Mouse (Mus musculus) kidney, embryonic 14.5 days (tissue): Measurements from ENCODE around the gene Zglp1. TPM values are rescaled to one million over a fixed set of nuclear protein-coding genes. Genes with fewer than 3 reads are reported as not detected.

Experiments
- ATAC-seq: fragments of 200-750 bp; cut with Nextera tagmentation; 2 replicates; pipeline ENCODE4 v1.8.0; 2017; ENCODE audit warnings: moderate number of reproducible peaks, mild to moderate bottlenecking, moderate TSS enrichment, moderate library complexity; ENCODE audit not compliant: low FRiP score, low TSS enrichment
- H3K27ac ChIP-seq: fragments of 300-500 bp; sonication (generic); 2 replicates; pipeline ENCODE4 v1.5.1; 2014; ENCODE audit warnings: low read depth, mild to moderate bottlenecking, low read length, moderate library complexity, mixed read lengths
- H3K27me3 ChIP-seq: fragments of 300-500 bp; sonication (generic); 2 replicates; pipeline ENCODE4 v1.6.1; 2014; ENCODE audit warnings: mild to moderate bottlenecking, low read length; ENCODE audit not compliant: control insufficient read depth, insufficient read depth
- H3K36me3 ChIP-seq: fragments of 300-500 bp; sonication (generic); 2 replicates; pipeline ENCODE4 v1.6.1; 2014; ENCODE audit warnings: low read length, mixed read lengths; ENCODE audit not compliant: control insufficient read depth, insufficient read depth
- H3K4me1 ChIP-seq: fragments of 300-500 bp; sonication (generic); 2 replicates; pipeline ENCODE4 v1.6.1; 2014; ENCODE audit warnings: low read length, mixed read lengths; ENCODE audit not compliant: control insufficient read depth, insufficient read depth
- H3K4me2 ChIP-seq: fragments of 300-500 bp; sonication (generic); replicated peaks from 2 replicates; pipeline ENCODE4 v1.6.1; 2014; ENCODE audit warnings: low read depth, mild to moderate bottlenecking, low read length
- H3K4me3 ChIP-seq: fragments of 300-500 bp; sonication (generic); 2 replicates; pipeline ENCODE4 v1.5.1; 2014; ENCODE audit warnings: mild to moderate bottlenecking, low read length
- H3K9ac ChIP-seq: fragments of 300-500 bp; sonication (generic); 2 replicates; pipeline ENCODE4 v1.6.1; 2014; ENCODE audit warnings: low read depth, mild to moderate bottlenecking, low read length, moderate library complexity
- H3K9me3 ChIP-seq: fragments of 300-500 bp; sonication (generic); 2 replicates; pipeline ENCODE4 v1.6.1; 2016; ENCODE audit warnings: low read length; ENCODE audit not compliant: control insufficient read depth
- WGBS: fragments of 180-500 bp; shearing (Covaris S2); extraction: QIAGEN DNeasy Blood & Tissue Kit; methylation state at CpG from one replicate; pipeline ENCODE4 v1.1.7; 2014; 5-methylcytosine and 5-hydroxymethylcytosine counted together
- microRNA counts: library from miRNA; unstranded; fragments of <30 nt; microRNA quantifications from one replicate; lab custom pipeline; 2017
- microRNA-seq: library from miRNA; unstranded; fragments of <30 nt; microRNA quantifications from one replicate; pipeline ENCODE4, GENCODE M21; 2016
- polyA plus RNA-seq: library from polyadenylated mRNA; unstranded; fragments of >200 nt; fragmentation: Nextera tagmentation; extraction: Ambion mirVana; gene quantifications from 2 replicates; pipeline ENCODE4 v1.2.1, GENCODE M21; 2014

Gene Zglp1
- polyA plus RNA-seq, 1 experiment from 2014 or later, result not detected

DNA sequence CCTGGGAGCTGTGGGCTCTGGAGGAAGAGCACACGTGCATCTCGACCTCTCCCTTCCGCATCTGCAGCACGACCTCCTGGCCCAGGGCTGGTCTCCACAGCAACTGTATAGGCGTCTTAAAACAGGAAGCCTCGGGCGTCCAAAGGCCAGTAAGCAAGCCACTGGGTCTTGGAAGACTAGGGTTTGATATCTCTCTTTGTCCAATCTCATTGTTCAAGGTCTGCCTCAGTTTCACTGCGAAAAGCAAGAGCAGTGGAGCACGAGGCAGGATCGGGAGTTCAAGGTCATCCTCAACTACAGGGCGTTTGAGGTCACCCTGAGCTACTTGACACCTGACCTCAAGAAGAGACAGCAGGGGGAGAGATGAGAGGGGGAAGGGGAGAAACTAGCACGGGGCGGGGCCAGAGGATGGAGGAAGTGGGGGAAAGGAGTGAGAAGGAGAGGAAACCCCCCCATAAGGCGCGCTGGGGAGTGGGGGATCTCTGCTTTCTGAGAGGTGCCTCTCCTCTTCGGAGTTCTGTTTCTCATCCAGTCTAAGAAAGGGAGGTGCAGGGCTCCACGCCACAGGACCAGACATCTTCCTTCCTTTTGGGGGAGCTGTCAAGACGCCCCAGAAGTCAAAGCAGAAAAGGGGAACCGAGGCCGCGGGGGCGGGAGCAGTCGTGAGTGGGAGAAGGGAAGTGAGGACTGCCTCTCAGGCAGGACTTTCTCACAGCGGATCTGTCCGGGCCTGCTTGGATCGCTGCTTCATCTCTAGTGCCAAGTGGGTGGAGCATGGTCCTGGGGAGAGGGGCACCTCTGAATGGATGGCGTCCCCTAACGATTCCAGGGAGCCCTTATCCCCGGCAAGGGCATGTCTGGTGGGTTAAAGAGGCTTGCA lies 52.0 kb downstream of the Zglp1 start:
- peak; percentile 56 for ATAC-seq
- 1% methylated on average over 29 of the region's 29 CpGs for WGBS
- H3K9me3 ChIP-seq, result no peaks in the 10 kb centered on the region
- peak overlapping the region; percentile 44; the same call in 1 of the 2 replicates for H3K9ac ChIP-seq
- H3K4me1 ChIP-seq, result peaks cover 14% of the 10 kb centered on the region; the same call in 1 of the 2 replicates
- no peaks in the 10 kb centered on the region for H3K36me3 ChIP-seq
- peak overlapping the region; percentile 42 for H3K4me3 ChIP-seq
- H3K4me2 ChIP-seq, result peak overlapping the region; percentile 69
- peak overlapping the region; percentile 1; the same call in 1 of the 2 replicates for H3K27ac ChIP-seq
- H3K27me3 ChIP-seq, result peaks cover 31% of the 10 kb centered on the region

MicroRNAs within 50 kb of the gene (microRNA counts, 519-probe panel; counts per million panel counts)
- microRNA mmu-miR-1900 (lab: Ali Mortazavi, UCI), result 5,179 counts per million, percentile 45 among the panel's probes with 10 or more counts

Small RNA genes lying within 50 kb of the gene (microRNA-seq; reads per million reads assigned to microRNA genes)
- gene Mir1900 (not detected), gene Mir7082 (0.84 reads per million)

Other genes with a start within 250 kb of the Zglp1 start
- not detected in 2 replicates for gene Rdh8, start 248.6 kb downstream of the Zglp1 start, polyA plus RNA-seq
- 6.1 and 7.8 TPM in 2 replicates for gene A230050P20Rik, start 198.5 kb downstream of the Zglp1 start, polyA plus RNA-seq
- 2.0 and 2.2 TPM in 2 replicates for gene Angptl6, start 187.4 kb downstream of the Zglp1 start, polyA plus RNA-seq
- 82.3 and 90.0 TPM in 2 replicates for gene Ppan, start 178.9 kb downstream of the Zglp1 start, polyA plus RNA-seq
- 327 and 329 TPM in 2 replicates for gene Eif3g, start 168.5 kb downstream of the Zglp1 start, polyA plus RNA-seq
- gene Dnmt1, start 107.2 kb downstream of the Zglp1 start, polyA plus RNA-seq, result 71.8 and 87.1 TPM in 2 replicates
- 26.7 and 36.1 TPM in 2 replicates for gene S1pr2, start 90.3 kb downstream of the Zglp1 start, polyA plus RNA-seq
- gene Mrpl4, start 64.4 kb downstream of the Zglp1 start, polyA plus RNA-seq, result 145 and 146 TPM in 2 replicates
- gene Icam1, start 51.1 kb downstream of the Zglp1 start, polyA plus RNA-seq, result 7.1 and 10.3 TPM in 2 replicates
- 0.45 and 0.49 TPM in 2 replicates for gene Icam4, start 37.7 kb downstream of the Zglp1 start, polyA plus RNA-seq
- gene Icam5, start 35.0 kb downstream of the Zglp1 start, polyA plus RNA-seq, result 0.20 TPM in 1 of 2 replicates, not detected in the other
- 0.64 and 0.90 TPM in 2 replicates for gene Gm49373, start 6.0 kb upstream of the Zglp1 start, polyA plus RNA-seq
- 62.6 and 82.3 TPM in 2 replicates for gene Fdx1l, start 6.5 kb upstream of the Zglp1 start, polyA plus RNA-seq
- gene Gm38431, start 24.9 kb upstream of the Zglp1 start, polyA plus RNA-seq, result 2.8 and 3.1 TPM in 2 replicates
- 70.6 and 96.0 TPM in 2 replicates for gene Raver1, start 24.9 kb upstream of the Zglp1 start, polyA plus RNA-seq
- gene Tyk2, start 64.2 kb upstream of the Zglp1 start, polyA plus RNA-seq, result 5.6 and 8.7 TPM in 2 replicates
- gene Cdc37, start 82.9 kb upstream of the Zglp1 start, polyA plus RNA-seq, result 366 and 377 TPM in 2 replicates
- 13.7 and 14.0 TPM in 2 replicates for gene Pde4a, start 98.6 kb upstream of the Zglp1 start, polyA plus RNA-seq
- 26.8 and 34.2 TPM in 2 replicates for gene Keap1, start 172.3 kb upstream of the Zglp1 start, polyA plus RNA-seq
- gene S1pr5, start 181.3 kb upstream of the Zglp1 start, polyA plus RNA-seq, result 0.07 and 0.19 TPM in 2 replicates
- 35.5 and 43.7 TPM in 2 replicates for gene Atg4d, start 198.2 kb upstream of the Zglp1 start, polyA plus RNA-seq
- 15.3 and 18.6 TPM in 2 replicates for gene Kri1, start 220.9 kb upstream of the Zglp1 start, polyA plus RNA-seq
- 45.3 and 56.2 TPM in 2 replicates for gene Cdkn2d, start 224.3 kb upstream of the Zglp1 start, polyA plus RNA-seq
- 33.7 and 36.0 TPM in 2 replicates for gene Ap1m2, start 245.2 kb upstream of the Zglp1 start, polyA plus RNA-seq